Mouse (Mus musculus) gastrocnemius, postnatal 10 days (tissue): ENCODE measurements around the gene Kif1c. TPM values are rescaled to one million over a fixed set of nuclear protein-coding genes. Genes with fewer than 3 reads are reported as not detected.
"Not testable (repeated sequence)": the region's sequence is repeated elsewhere in the genome, so short reads cannot be mapped to it uniquely, and the experiment has no call there.

Source experiments
- DNase-seq: peaks from one replicate; pipeline ENCODE4 v3.0.0; 2021; ENCODE audit warnings: mixed read lengths
- microRNA-seq, 2 experiments: library from miRNA; unstranded; fragments of <30 nt; microRNA quantifications; one replicate each; pipeline ENCODE4 v1.2.0; 2021
- total RNA-seq, 2 experiments: library from RNA; stranded (reverse); gene quantifications; 2 replicates each; pipeline ENCODE4 v1.2.3; 2021

The Kif1c gene
- total RNA-seq, 2 experiments from 2014 or later, result 195 to 205 TPM

- no peak for DNase-seq
Observed at GRCm38 (mm10) chr11:70745636-70746035, 45.3 kb downstream of the Kif1c start.

DNA sequence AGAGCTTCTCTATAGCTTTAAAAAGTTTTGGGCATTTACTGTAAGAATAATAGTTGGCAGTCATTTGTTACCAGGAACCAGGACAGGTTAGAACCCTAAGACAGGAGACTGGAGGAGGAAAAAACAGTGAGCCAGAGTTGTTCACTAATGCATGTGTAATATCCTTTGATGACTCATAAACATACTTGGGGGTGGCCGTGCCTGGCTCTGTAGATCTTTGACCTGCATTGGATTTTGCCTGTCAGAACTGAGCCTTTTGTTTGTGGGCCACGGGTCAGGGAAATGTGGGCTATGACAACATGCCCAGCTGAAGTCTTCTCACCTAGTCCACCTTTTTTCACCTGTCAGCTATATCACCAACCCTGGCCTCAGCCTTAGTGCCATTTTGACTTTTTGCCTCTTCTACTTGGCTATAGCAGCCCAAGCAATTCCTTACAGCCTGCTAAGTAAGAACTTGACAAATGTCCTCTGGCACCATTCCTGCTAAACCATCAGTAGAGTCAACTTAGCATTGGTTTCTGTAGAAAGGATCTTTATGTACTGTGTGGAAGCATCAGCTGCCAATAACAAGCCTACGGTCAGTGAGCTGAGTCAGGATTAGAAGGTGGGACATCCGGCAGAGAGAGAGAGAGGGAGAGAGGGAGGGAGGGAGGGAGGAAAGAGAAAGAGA, 47.7 kb downstream of the Kif1c start:
- no peak for DNase-seq

GRCm38 (mm10) chr11:70752337-70753017, 52.1 kb downstream of the Kif1c start:
- no peak for DNase-seq

- DNase-seq, result no peak
Observed at GRCm38 (mm10) chr11:70753146-70753545, 52.8 kb downstream of the Kif1c start.

DNA sequence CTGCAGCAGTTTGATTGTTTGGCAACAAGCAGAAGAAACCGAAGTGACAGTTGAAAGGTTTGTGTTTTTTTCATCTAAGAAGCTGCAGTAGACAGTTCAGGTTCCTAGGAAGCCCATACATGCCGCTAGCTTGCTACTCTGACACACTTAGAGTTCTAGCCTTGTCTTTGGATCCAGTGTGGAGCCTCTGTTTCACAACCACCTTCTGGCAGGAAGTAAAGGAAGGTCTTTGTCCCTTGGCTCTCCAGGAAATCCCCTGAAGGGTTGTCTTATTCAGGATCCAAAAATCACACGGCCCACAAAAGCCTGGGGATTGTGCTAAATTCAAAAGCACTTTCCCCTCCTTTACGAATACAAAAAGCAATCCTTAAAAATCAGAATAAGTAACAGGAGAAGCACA, 54.1 kb downstream of the Kif1c start:
- no peak for DNase-seq

DNA sequence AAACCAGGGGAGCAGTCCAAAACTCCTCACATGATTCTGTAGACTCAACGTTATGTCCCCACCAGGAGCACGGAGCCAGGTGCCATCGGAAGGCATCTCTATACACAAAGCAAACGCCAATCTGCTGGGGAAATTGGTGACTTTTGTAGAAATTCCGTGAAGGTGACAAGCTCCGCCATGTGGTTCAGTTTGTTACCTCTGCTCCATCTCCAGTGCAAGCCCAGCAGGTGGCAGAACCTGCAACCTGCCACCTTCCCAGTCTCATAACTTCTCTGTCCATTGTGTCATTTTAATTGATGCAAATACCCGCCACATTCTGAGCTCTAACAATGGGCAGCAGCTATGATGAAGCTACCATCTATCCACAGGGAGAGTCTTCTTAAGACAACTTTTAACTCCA, 54.6 kb downstream of the Kif1c start:
- DNase-seq, result no peak

GRCm38 (mm10) chr11:70755645-70756044, 55.3 kb downstream of the Kif1c start:
- DNase-seq, result peak; percentile 89

DNA sequence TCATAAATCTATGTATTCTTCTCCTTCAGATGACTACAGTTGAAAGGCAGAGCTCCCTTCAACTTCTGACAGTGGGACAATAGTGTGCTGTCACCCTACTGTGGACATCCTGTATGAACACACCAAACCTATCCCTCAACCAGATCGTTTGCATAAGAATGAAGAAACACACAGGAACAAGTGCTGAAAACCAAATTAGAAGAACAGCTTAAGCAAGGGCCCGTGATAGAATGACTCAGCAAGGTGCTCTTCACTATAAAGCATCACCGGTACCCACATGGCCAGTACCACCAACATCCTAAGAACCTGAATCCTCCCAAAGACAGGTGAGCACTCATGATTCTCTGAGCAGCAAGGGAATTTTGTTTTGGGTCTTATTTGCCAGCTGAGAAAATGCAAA, 60.1 kb downstream of the Kif1c start:
- DNase-seq, result not testable (repeated sequence)

DNA sequence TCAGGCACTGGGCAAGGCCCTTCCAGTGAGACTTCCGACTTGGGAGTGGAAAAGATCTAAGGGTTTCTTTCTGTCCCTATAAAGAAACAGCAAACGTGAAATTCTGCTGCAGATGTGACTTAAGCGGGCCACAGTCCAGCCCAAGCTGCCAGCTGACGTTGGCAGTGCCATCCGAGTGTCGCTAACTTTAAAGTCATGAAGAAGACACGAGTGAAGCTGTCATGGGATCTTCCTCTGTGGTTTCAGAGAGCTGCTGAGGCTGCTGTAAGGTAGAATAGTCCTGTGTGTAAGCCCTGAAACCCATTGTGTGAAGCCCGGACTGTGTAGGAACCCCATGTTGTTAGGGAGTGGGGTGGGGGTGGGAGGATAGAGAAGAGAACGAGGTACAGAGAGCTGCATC, 62.3 kb downstream of the Kif1c start:
- DNase-seq, result no peak

GRCm38 (mm10) chr11:70763582-70763935, 63.2 kb downstream of the Kif1c start:
- no peak for DNase-seq

GRCm38 (mm10) chr11:70763936-70764808, 63.8 kb downstream of the Kif1c start, which contains the start of gene Zfp3:
Zfp3 (plus strand) TSS chr11:70764209.
- peak; percentile 84 for DNase-seq

DNA sequence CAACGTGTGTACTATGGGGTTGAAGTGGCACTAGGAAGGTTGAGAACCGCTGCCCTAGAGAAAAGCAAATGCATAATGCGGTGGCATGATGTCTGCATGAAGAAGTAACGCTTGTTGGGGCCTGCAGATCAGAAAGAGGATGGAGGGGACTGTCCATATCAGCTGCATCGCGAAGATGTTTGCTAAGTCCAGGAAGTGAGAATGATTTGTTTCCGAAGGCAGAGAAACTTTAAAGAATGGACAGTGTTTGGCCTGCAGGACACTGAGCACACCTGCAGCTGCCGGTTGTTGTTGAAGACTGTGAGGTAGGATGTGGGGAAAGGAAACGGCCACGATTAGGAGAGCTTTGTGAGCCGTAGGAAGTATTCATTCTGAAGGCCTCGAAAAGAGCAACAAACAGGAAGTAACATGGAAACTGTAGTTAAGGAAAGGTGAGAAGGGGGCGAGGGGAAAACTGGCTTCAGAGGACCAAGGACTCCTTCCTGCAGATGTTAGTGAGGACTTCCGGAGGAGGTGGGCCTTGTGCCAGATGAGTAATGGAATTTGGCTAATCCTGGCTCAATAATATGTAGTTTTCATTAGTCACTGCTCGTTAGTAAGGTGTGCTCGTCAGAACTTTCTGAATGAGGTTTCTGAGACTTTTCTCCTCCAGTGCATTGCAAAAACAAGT, 65.6 kb downstream of the Kif1c start:
- peak; percentile 30 for DNase-seq

- DNase-seq, result no peak
Observed at GRCm38 (mm10) chr11:70770804-70771203, 70.5 kb downstream of the Kif1c start.

GRCm38 (mm10) chr11:70776830-70777571, 76.7 kb downstream of the Kif1c start:
- DNase-seq, result peak; percentile 67

GRCm38 (mm10) chr11:70777634-70778033, 77.3 kb downstream of the Kif1c start:
- DNase-seq, result no peak

DNA sequence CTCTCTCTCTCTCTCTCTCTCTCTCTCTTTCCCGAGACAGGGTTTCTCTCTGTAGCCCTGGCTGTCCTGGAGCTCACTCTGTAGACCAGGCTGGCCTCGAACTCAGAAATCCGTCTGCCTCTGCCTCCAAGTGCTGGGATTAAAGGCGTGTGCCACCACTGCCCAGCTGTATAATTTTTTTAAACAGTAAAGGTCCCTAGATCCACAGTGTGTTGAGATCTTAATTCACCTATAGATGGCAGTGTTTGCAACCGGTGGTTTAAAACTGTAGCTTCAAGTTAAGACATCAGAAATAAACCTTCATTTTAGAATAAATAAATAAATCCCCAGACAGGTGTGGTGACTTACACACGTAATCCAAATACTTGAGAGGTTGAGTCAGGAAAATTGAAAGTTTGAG, 77.7 kb downstream of the Kif1c start:
- DNase-seq, result not testable (repeated sequence)

Small RNA genes within 50 kb of the gene (microRNA-seq; reads per million reads assigned to microRNA genes)
- gene Gm22760, result 0 reads per million in 2 experiments
- 0 to 0.64 reads per million in 2 experiments for gene Mir6925

Other genes with a start within 250 kb of the Kif1c start
- 10 to 100 TPM in 1 of 2 experiments, 1 to 10 TPM in 1; 7.6 to 11.0 TPM for gene Med11, start 248.6 kb upstream of the Kif1c start, total RNA-seq
- gene Zmynd15, start 241.1 kb upstream of the Kif1c start, total RNA-seq, result 1 to 10 TPM in 1 of 2 experiments, under 1 TPM in 1; 0.52 to 1.6 TPM
- gene Cxcl16, start 240.6 kb upstream of the Kif1c start, total RNA-seq, result 1 to 10 TPM; 3.4 to 5.1 TPM
- gene Tm4sf5, start 195.3 kb upstream of the Kif1c start, total RNA-seq, result not detected
- not detected for gene Vmo1, start 185.9 kb upstream of the Kif1c start, total RNA-seq
- not detected for gene Gltpd2, start 181.4 kb upstream of the Kif1c start, total RNA-seq
- gene Psmb6, start 175.2 kb upstream of the Kif1c start, total RNA-seq, result 100 to 1,000 TPM; 326 to 361 TPM
- gene Gm40193, start 167.6 kb upstream of the Kif1c start, total RNA-seq, result not detected
- gene Pld2, start 160.5 kb upstream of the Kif1c start, total RNA-seq, result 10 to 100 TPM; 16.4 to 21.3 TPM
- 10 to 100 TPM; 28.6 to 37.0 TPM for gene Mink1, start 137.7 kb upstream of the Kif1c start, total RNA-seq
- gene 4930544D05Rik, start 84.7 kb upstream of the Kif1c start, total RNA-seq, result not detected
- gene Chrne, start 81.3 kb upstream of the Kif1c start, total RNA-seq, result 10 to 100 TPM; 30.7 to 35.0 TPM
- under 1 TPM; 0.12 to 0.29 TPM for gene Gp1ba, start 61.4 kb upstream of the Kif1c start, total RNA-seq
- 10 to 100 TPM; 41.9 to 43.7 TPM for gene Rnf167, start 53.3 kb upstream of the Kif1c start, total RNA-seq
- 100 to 1,000 TPM; 252 to 283 TPM for gene Slc25a11, start 53.1 kb upstream of the Kif1c start, total RNA-seq
- gene Pfn1, start 45.9 kb upstream of the Kif1c start, total RNA-seq, result 100 to 1,000 TPM; 465 to 491 TPM
- 1,000 to 10,000 TPM; 5,193 to 5,983 TPM for gene Eno3, start 43.3 kb upstream of the Kif1c start, total RNA-seq
- 100 to 1,000 TPM; 131 to 133 TPM for gene Spag7, start 31.1 kb upstream of the Kif1c start, total RNA-seq
- gene Camta2, start 12.4 kb upstream of the Kif1c start, total RNA-seq, result 10 to 100 TPM; 20.6 to 21.8 TPM
- 1 to 10 TPM; 1.6 to 2.5 TPM for gene Inca1, start 393 bp upstream of the Kif1c start, total RNA-seq
- gene Zfp3, start 63.7 kb downstream of the Kif1c start, total RNA-seq, result 10 to 100 TPM; 11.6 to 12.4 TPM
- gene Scimp, start 112.0 kb downstream of the Kif1c start, total RNA-seq, result not detected
- 10 to 100 TPM; 27.5 to 30.4 TPM for gene Rabep1, start 144.2 kb downstream of the Kif1c start, total RNA-seq